Mouse (Mus musculus): ENCODE measurements around the gene C1d. TPM values are rescaled to one million over a fixed set of nuclear protein-coding genes. Genes with fewer than 3 reads are reported as not detected.
A peak's percentile ranks its signal among the peaks of the same experiment; 100 is the strongest.
"Not testable (repeated sequence)": the region's sequence is repeated elsewhere in the genome, so short reads cannot be mapped to it uniquely, and the experiment has no call there.

C1d gene
- polyA plus RNA-seq (2012; ENCODE audit: insufficient read depth, insufficient read length, low replicate concordance, missing spikeins) = not detected in 2 replicates

- Histone ChIP-seq H3K4me1 (ENCODE audit: control insufficient read depth, insufficient read depth, low read length) (peaks cover 5% of the 10 kb centered on the region), H3K4me3 (ENCODE audit: insufficient read depth, low read depth, low read length) (peak within 1 kb of the TSS; percentile 87), H3K27ac (ENCODE audit: insufficient read depth, low read depth, low read length) (peak within 1 kb of the TSS; percentile 72)
- under 1% methylated on average over 33 of the region's 33 CpGs for WGBS
- TF ChIP-seq CTCF (IDR thresholded peaks at IDR 0.05; ENCODE audit: insufficient read depth, low read depth, low read length) = no peak
- peak; percentile 57; the same call in 1 of the 2 replicates for TF ChIP-seq POLR2A (IDR thresholded peaks at IDR 0.05; ENCODE audit: insufficient read depth, low read depth, low read length)
These were observed at the start of gene C1d for GRCm38 (mm10) chr11:17257443-17257842. Gene C1d (plus strand): TSS chr11:17257579.

GRCm38 (mm10) chr11:17211258-17212140, 45.9 kb upstream of the C1d start, which contains the start of gene Pno1:
Gene Pno1 (minus strand): TSS chr11:17211568.
- Histone ChIP-seq H3K27ac (ENCODE audit: insufficient read depth, low read depth, low read length) (peak within 1 kb of the TSS; percentile 94), H3K4me3 (ENCODE audit: insufficient read depth, low read depth, low read length) (peak within 1 kb of the TSS; percentile 87), H3K4me1 (ENCODE audit: control insufficient read depth, insufficient read depth, low read length) (no peaks in the 10 kb centered on the region)
- under 1% methylated on average over 65 of the region's 65 CpGs for WGBS
- TF ChIP-seq POLR2A (IDR thresholded peaks at IDR 0.05; ENCODE audit: insufficient read depth, low read depth, low read length) = peak; percentile 24; the same call in 1 of the 2 replicates
- TF ChIP-seq CTCF (IDR thresholded peaks at IDR 0.05; ENCODE audit: insufficient read depth, low read depth, low read length) = no peak

- H3K4me3 ChIP-seq (ENCODE audit: insufficient read depth, low read depth, low read length) = peak overlapping the region; percentile 87
- under 1% methylated on average over 10 of the region's 10 CpGs for WGBS
- TF ChIP-seq POLR2A (IDR thresholded peaks at IDR 0.05; ENCODE audit: insufficient read depth, low read depth, low read length) (no peak), CTCF (IDR thresholded peaks at IDR 0.05; ENCODE audit: insufficient read depth, low read depth, low read length) (no peak)
- no peak overlapping the region for H3K27ac ChIP-seq (ENCODE audit: insufficient read depth, low read depth, low read length)
- H3K4me1 ChIP-seq (ENCODE audit: control insufficient read depth, insufficient read depth, low read length) = no peaks in the 10 kb centered on the region
These were observed 45.3 kb upstream of the C1d start for GRCm38 (mm10) chr11:17212141-17212495.

GRCm38 (mm10) chr11:17212903-17213509, 44.4 kb upstream of the C1d start:
- no peak overlapping the region for H3K4me3 ChIP-seq (ENCODE audit: insufficient read depth, low read depth, low read length)
- TF ChIP-seq POLR2A (IDR thresholded peaks at IDR 0.05; ENCODE audit: insufficient read depth, low read depth, low read length) (no peak), CTCF (IDR thresholded peaks at IDR 0.05; ENCODE audit: insufficient read depth, low read depth, low read length) (no peak)
- H3K4me1 ChIP-seq (ENCODE audit: control insufficient read depth, insufficient read depth, low read length) = no peaks in the 10 kb centered on the region
- no peak overlapping the region for H3K27ac ChIP-seq (ENCODE audit: insufficient read depth, low read depth, low read length)
- WGBS = 48% methylated on average over 5 of the region's 5 CpGs

GRCm38 (mm10) chr11:17215475-17215874, 41.9 kb upstream of the C1d start:
- H3K4me3 ChIP-seq (ENCODE audit: insufficient read depth, low read depth, low read length) = no peak overlapping the region
- H3K27ac ChIP-seq (ENCODE audit: insufficient read depth, low read depth, low read length) = no peak overlapping the region
- WGBS = 59% methylated on average over 3 of the region's 3 CpGs
- H3K4me1 ChIP-seq (ENCODE audit: control insufficient read depth, insufficient read depth, low read length) = no peaks in the 10 kb centered on the region
- no peak for TF ChIP-seq POLR2A (IDR thresholded peaks at IDR 0.05; ENCODE audit: insufficient read depth, low read depth, low read length)
- TF ChIP-seq CTCF (IDR thresholded peaks at IDR 0.05; ENCODE audit: insufficient read depth, low read depth, low read length) = no peak

- WGBS = 95% methylated on average over 8 of the region's 8 CpGs
- H3K4me1 ChIP-seq (ENCODE audit: control insufficient read depth, insufficient read depth, low read length) = no peaks in the 10 kb centered on the region
- no peak for TF ChIP-seq POLR2A (IDR thresholded peaks at IDR 0.05; ENCODE audit: insufficient read depth, low read depth, low read length)
- no peak for TF ChIP-seq CTCF (IDR thresholded peaks at IDR 0.05; ENCODE audit: insufficient read depth, low read depth, low read length)
These were observed 36.3 kb upstream of the C1d start for GRCm38 (mm10) chr11:17221126-17221525.

GRCm38 (mm10) chr11:17232792-17233191, 24.6 kb upstream of the C1d start:
- TF ChIP-seq POLR2A (IDR thresholded peaks at IDR 0.05; ENCODE audit: insufficient read depth, low read depth, low read length) = no peak
- no peak for TF ChIP-seq CTCF (IDR thresholded peaks at IDR 0.05; ENCODE audit: insufficient read depth, low read depth, low read length)
- no peaks in the 10 kb centered on the region for H3K4me1 ChIP-seq (ENCODE audit: control insufficient read depth, insufficient read depth, low read length)
- H3K4me3 ChIP-seq (ENCODE audit: insufficient read depth, low read depth, low read length) = no peak overlapping the region
- 71% methylated on average over 5 of the region's 5 CpGs for WGBS
- H3K27ac ChIP-seq (ENCODE audit: insufficient read depth, low read depth, low read length) = no peak overlapping the region

More at GRCm38 (mm10) chr11:17221126-17221525, 36.3 kb upstream of the C1d start:
- H3K4me3 ChIP-seq (ENCODE audit: insufficient read depth, low read depth, low read length) = no peak overlapping the region
- no peak overlapping the region for H3K27ac ChIP-seq (ENCODE audit: insufficient read depth, low read depth, low read length)

- Histone ChIP-seq H3K4me3 (ENCODE audit: insufficient read depth, low read depth, low read length) (no peak overlapping the region), H3K4me1 (ENCODE audit: control insufficient read depth, insufficient read depth, low read length) (no peaks in the 10 kb centered on the region), H3K27ac (ENCODE audit: insufficient read depth, low read depth, low read length) (no peak overlapping the region)
- TF ChIP-seq POLR2A (IDR thresholded peaks at IDR 0.05; ENCODE audit: insufficient read depth, low read depth, low read length) (no peak), CTCF (IDR thresholded peaks at IDR 0.05; ENCODE audit: insufficient read depth, low read depth, low read length) (no peak)
- 83% methylated on average over 5 of the region's 5 CpGs for WGBS
These were observed 20.8 kb upstream of the C1d start for GRCm38 (mm10) chr11:17236449-17237037.

GRCm38 (mm10) chr11:17238598-17238997, 18.8 kb upstream of the C1d start:
- not testable (repeated sequence) for H3K27ac ChIP-seq (ENCODE audit: insufficient read depth, low read depth, low read length); H3K4me3 ChIP-seq (ENCODE audit: insufficient read depth, low read depth, low read length); H3K4me1 ChIP-seq (ENCODE audit: control insufficient read depth, insufficient read depth, low read length)
- 92% methylated on average over 5 of the region's 5 CpGs for WGBS
